Comparison of ENCODE assay signal across 9 mouse cellular contexts in genomic region chr12:35824587-35824987, GRCm38 (mm10).
DNase-seq lines count a peak whose midpoint lies in the region; ATAC-seq lines count a peak whose summit lies in the region.
"Had no signal": no experiment of that assay in that cellular context is flagged by ENCODE, and none has a peak within 500 bp of the region (broad histone marks: within the 10 kb centered on the region; RNA-seq: fewer than 3 reads in every experiment).

No protein-coding gene starts in this region.

- H3K27me3 ChIP-seq in heart, embryonic 16.5 days (ENCODE audit: control insufficient read depth, insufficient read depth, low read length): no peaks in the 10 kb centered on the region

- peak; percentile 93 for DNase-seq in heart, adult 11 months
- no peak for DNase-seq in heart, postnatal 25 days (ENCODE audit: low spot score)
- peak; percentile 6 for DNase-seq in ZHBTc4 (ENCODE audit: low read depth, low spot score)
- peak; percentile 74 to 82 for DNase-seq in lung, postnatal 4 days
- DNase-seq in adipocyte (ENCODE audit: low spot score): no peak
- DNase-seq in frontal cortex, postnatal 25 days (ENCODE audit: low spot score in 2 of 2): no peak
- DNase-seq in frontal cortex, postnatal 14 days (ENCODE audit: low spot score in 2 of 2): no peak

- WGBS in heart, embryonic 16.5 days: 34% methylated on average over 5 of the region's 5 CpGs

- ATAC-seq in heart, embryonic 16.5 days (replicated peaks; ENCODE audit: extremely low read depth, insufficient read depth, low FRiP score): 0 out of 2 replicates have a peak, but pooled peaks have one; percentile 42

- no peak overlapping the region for H3K4me3 ChIP-seq in heart, embryonic 16.5 days (ENCODE audit: low read length)
- H3K4me3 ChIP-seq: erythroblast, embryonic 14.5 days had no signal

- H3K36me3 ChIP-seq in heart, embryonic 16.5 days (ENCODE audit: control insufficient read depth, insufficient read depth): no peaks in the 10 kb centered on the region

- H3K9me3 ChIP-seq in heart, embryonic 16.5 days (replicated peaks; ENCODE audit: control insufficient read depth, low read length): 0 out of 2 replicates have a peak, but pooled peaks cover 3% of the 10 kb centered on the region

- no peak overlapping the region for H3K9ac ChIP-seq in heart, embryonic 16.5 days (ENCODE audit: low read length)

- intact Hi-C loops in heart, postnatal 25 days (cut with DNase I): no loop called here

- no peak overlapping the region for H3K27ac ChIP-seq in heart, embryonic 16.5 days (ENCODE audit: low read length)

- H3K4me1 ChIP-seq in heart, embryonic 16.5 days (ENCODE audit: control insufficient read depth, insufficient read depth, low read length): peaks cover 7% of the 10 kb centered on the region; the same call in 1 of the 2 replicates

- H3K4me2 ChIP-seq in heart, embryonic 16.5 days (ENCODE audit: low read depth, low read length): no peak overlapping the region

Comparison
In these comparisons a context has a peak if more than half of its experiments do, and no peak if none do; other contexts are left out.
1. DNase-seq: peak in heart, adult 11 months (single experiment), ZHBTc4 (single experiment) and lung, postnatal 4 days (2 of 2); none in heart, postnatal 25 days (single experiment), adipocyte (single experiment), frontal cortex, postnatal 25 days (0 of 2) and frontal cortex, postnatal 14 days (0 of 2).